Mouse (Mus musculus) stomach, embryonic 14.5 days (tissue): Measurements from ENCODE around the gene Ankrd9. TPM values are rescaled to one million over a fixed set of nuclear protein-coding genes. Genes with fewer than 3 reads are reported as not detected.

Source experiments
- ATAC-seq: fragments of 200-750 bp; cut with Nextera tagmentation; 2 replicates; pipeline ENCODE4 v1.8.0; 2017; ENCODE audit warnings: low read depth, moderate TSS enrichment; ENCODE audit not compliant: insufficient number of reproducible peaks, insufficient read depth, low FRiP score
- H3K27ac ChIP-seq: fragments of 300-500 bp; sonication (generic); 2 replicates; pipeline ENCODE4 v1.5.1; 2014; ENCODE audit warnings: mild to moderate bottlenecking, low read length, moderate library complexity, mixed read lengths
- H3K27me3 ChIP-seq: fragments of 300-500 bp; sonication (generic); 2 replicates; pipeline ENCODE4 v1.6.1; 2014; ENCODE audit warnings: low read length, control low read depth, mixed read lengths; ENCODE audit not compliant: control insufficient read depth, insufficient read depth
- H3K36me3 ChIP-seq: fragments of 300-500 bp; sonication (generic); 2 replicates; pipeline ENCODE4 v1.6.1; 2014; ENCODE audit warnings: mild to moderate bottlenecking, control low read depth, low read length, moderate library complexity, mixed read lengths; ENCODE audit not compliant: control insufficient read depth, insufficient read depth
- H3K4me1 ChIP-seq: fragments of 300-500 bp; sonication (generic); 2 replicates; pipeline ENCODE4 v1.6.1; 2014; ENCODE audit warnings: low read length, control low read depth, mixed read lengths; ENCODE audit not compliant: control insufficient read depth, insufficient read depth
- H3K4me2 ChIP-seq: fragments of 300-500 bp; sonication (generic); replicated peaks from 2 replicates; pipeline ENCODE4 v1.6.1; 2014; ENCODE audit warnings: low read depth, low read length, control low read depth
- H3K4me3 ChIP-seq: fragments of 300-500 bp; sonication (generic); 2 replicates; pipeline ENCODE4 v1.5.1; 2014; ENCODE audit warnings: low read depth, low read length, control low read depth
- H3K9ac ChIP-seq: fragments of 300-500 bp; sonication (generic); replicated peaks from 2 replicates; pipeline ENCODE4 v1.6.1; 2014; ENCODE audit warnings: low read depth, mild to moderate bottlenecking, control low read depth, low read length, moderate library complexity, mixed read lengths
- H3K9me3 ChIP-seq: fragments of 300-500 bp; sonication (generic); 2 replicates; pipeline ENCODE4 v1.6.1; 2016; ENCODE audit warnings: low read depth, low read length, control low read depth; ENCODE audit not compliant: control insufficient read depth
- WGBS: fragments of 180-500 bp; shearing (Covaris S2); extraction: QIAGEN DNeasy Blood & Tissue Kit; methylation state at CpG from one replicate; pipeline ENCODE4 v1.1.7; 2014; 5-methylcytosine and 5-hydroxymethylcytosine counted together
- polyA plus RNA-seq: library from polyadenylated mRNA; unstranded; fragments of >200 nt; fragmentation: Nextera tagmentation; extraction: Ambion mirVana; gene quantifications from 2 replicates; pipeline ENCODE4 v1.2.1, GENCODE M21; 2014

The Ankrd9 gene
- polyA plus RNA-seq, 1 experiment from 2014 or later, result 10.3 TPM

GRCm38 (mm10) chr12:110975838-110976468 lies 2.9 kb downstream of the Ankrd9 start:
- H3K27ac ChIP-seq, result no peak overlapping the region
- 88% methylated on average over 4 of the region's 4 CpGs for WGBS
- H3K27me3 ChIP-seq, result no peaks in the 10 kb centered on the region
- no peak overlapping the region for H3K9ac ChIP-seq
- no peaks in the 10 kb centered on the region for H3K4me1 ChIP-seq
- peaks cover 21% of the 10 kb centered on the region for H3K36me3 ChIP-seq
- no peak overlapping the region for H3K4me2 ChIP-seq
- H3K9me3 ChIP-seq, result no peaks in the 10 kb centered on the region
- ATAC-seq, result no peak
- no peak overlapping the region for H3K4me3 ChIP-seq

- ATAC-seq, result no peak
- Histone ChIP-seq H3K27me3 (no peaks in the 10 kb centered on the region), H3K9ac (no peak overlapping the region), H3K4me2 (no peak overlapping the region), H3K4me1 (no peaks in the 10 kb centered on the region), H3K36me3 (peaks cover 21% of the 10 kb centered on the region), H3K9me3 (no peaks in the 10 kb centered on the region), H3K4me3 (no peak overlapping the region), H3K27ac (no peak overlapping the region)
- WGBS, result 85% methylated on average over 5 of the region's 5 CpGs
Measured at GRCm38 (mm10) chr12:110975385-110975784, 3.5 kb downstream of the Ankrd9 start.

GRCm38 (mm10) chr12:110974726-110975125 lies 4.1 kb downstream of the Ankrd9 start:
- 85% methylated on average over 6 of the region's 6 CpGs for WGBS
- Histone ChIP-seq H3K36me3 (peaks cover 21% of the 10 kb centered on the region), H3K27ac (no peak overlapping the region), H3K9ac (no peak overlapping the region), H3K4me3 (no peak overlapping the region), H3K9me3 (no peaks in the 10 kb centered on the region), H3K4me1 (no peaks in the 10 kb centered on the region), H3K4me2 (no peak overlapping the region), H3K27me3 (no peaks in the 10 kb centered on the region)
- ATAC-seq, result no peak

GRCm38 (mm10) chr12:110974295-110974694 lies 4.5 kb downstream of the Ankrd9 start:
- Histone ChIP-seq H3K27me3 (no peaks in the 10 kb centered on the region), H3K27ac (no peak overlapping the region), H3K9me3 (no peaks in the 10 kb centered on the region), H3K4me2 (no peak overlapping the region), H3K9ac (no peak overlapping the region), H3K4me3 (no peak overlapping the region), H3K4me1 (no peaks in the 10 kb centered on the region), H3K36me3 (peaks cover 25% of the 10 kb centered on the region)
- ATAC-seq, result peak; percentile 30; the same call in 1 of the 2 replicates
- WGBS, result 92% methylated on average over 7 of the region's 7 CpGs

GRCm38 (mm10) chr12:110973829-110974228 lies 5.0 kb downstream of the Ankrd9 start:
- Histone ChIP-seq H3K9me3 (no peaks in the 10 kb centered on the region), H3K4me1 (no peaks in the 10 kb centered on the region), H3K36me3 (peaks cover 25% of the 10 kb centered on the region), H3K27ac (no peak overlapping the region), H3K4me2 (no peak overlapping the region), H3K9ac (no peak overlapping the region), H3K4me3 (no peak overlapping the region), H3K27me3 (no peaks in the 10 kb centered on the region)
- no peak for ATAC-seq
- WGBS, result 85% methylated on average over 4 of the region's 4 CpGs

- WGBS, result 92% methylated on average over 5 of the region's 5 CpGs
- H3K4me1 ChIP-seq, result no peaks in the 10 kb centered on the region
- no peak for ATAC-seq
- no peak overlapping the region for H3K9ac ChIP-seq
- no peak overlapping the region for H3K27ac ChIP-seq
- H3K27me3 ChIP-seq, result no peaks in the 10 kb centered on the region
- peaks cover 24% of the 10 kb centered on the region for H3K36me3 ChIP-seq
- no peak overlapping the region for H3K4me2 ChIP-seq
- H3K9me3 ChIP-seq, result no peaks in the 10 kb centered on the region
- no peak overlapping the region for H3K4me3 ChIP-seq
Measured at GRCm38 (mm10) chr12:110971972-110972371, 6.9 kb downstream of the Ankrd9 start.

GRCm38 (mm10) chr12:110970408-110970807 lies 8.4 kb downstream of the Ankrd9 start:
- Histone ChIP-seq H3K9ac (no peak overlapping the region), H3K4me1 (no peaks in the 10 kb centered on the region), H3K27me3 (no peaks in the 10 kb centered on the region), H3K4me2 (no peak overlapping the region), H3K27ac (no peak overlapping the region), H3K9me3 (no peaks in the 10 kb centered on the region), H3K4me3 (no peak overlapping the region), H3K36me3 (peaks cover 18% of the 10 kb centered on the region)
- WGBS, result 92% methylated on average over 5 of the region's 5 CpGs
- ATAC-seq, result no peak

GRCm38 (mm10) chr12:110967146-110967545 lies 11.7 kb downstream of the Ankrd9 start:
- Histone ChIP-seq H3K4me3 (no peak overlapping the region), H3K4me1 (no peaks in the 10 kb centered on the region), H3K27me3 (no peaks in the 10 kb centered on the region), H3K36me3 (peaks cover 8% of the 10 kb centered on the region; the same call in 1 of the 2 replicates), H3K9ac (no peak overlapping the region), H3K27ac (no peak overlapping the region), H3K4me2 (no peak overlapping the region), H3K9me3 (no peaks in the 10 kb centered on the region)
- no peak for ATAC-seq
- 95% methylated on average over 2 of the region's 2 CpGs for WGBS

GRCm38 (mm10) chr12:110966079-110966478 lies 12.8 kb downstream of the Ankrd9 start:
- Histone ChIP-seq H3K27me3 (no peaks in the 10 kb centered on the region), H3K36me3 (peaks cover 4% of the 10 kb centered on the region; the same call in 1 of the 2 replicates), H3K4me3 (no peak overlapping the region), H3K4me2 (no peak overlapping the region), H3K4me1 (no peaks in the 10 kb centered on the region), H3K9me3 (no peaks in the 10 kb centered on the region), H3K27ac (no peak overlapping the region), H3K9ac (no peak overlapping the region)
- no peak for ATAC-seq
- WGBS, result 74% methylated on average over 4 of the region's 4 CpGs
